Mouse (Mus musculus) T-helper 1 cell (primary cell): Measurements from ENCODE around the gene Grm8.

Experiments
- in situ Hi-C: fragments of 300-600 bp; cut with MboI, MseI; formaldehyde crosslinking; loops from one replicate; pipeline ENCODE4 v1.15.1; 2025; ENCODE audit warnings: high pct_unique_total_duplicates

The Grm8 gene

DNA sequence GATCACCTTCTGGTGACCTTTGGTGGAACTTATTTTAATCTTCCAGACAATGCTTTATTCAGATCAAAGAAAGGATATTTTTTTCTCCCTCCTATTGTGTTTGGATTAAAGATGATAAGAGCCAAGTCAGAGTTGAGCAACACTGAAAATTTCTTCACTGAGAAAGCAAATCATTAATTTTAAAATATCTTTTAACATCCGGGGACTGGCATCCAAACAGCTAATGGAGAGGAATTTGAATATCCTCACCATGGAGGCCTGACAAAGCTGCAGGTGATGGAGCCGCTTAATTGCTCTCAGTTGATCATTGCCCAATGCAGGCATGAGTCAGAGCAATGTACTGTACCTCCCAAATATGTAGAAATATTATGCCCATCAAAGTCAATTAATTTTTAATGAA is 83.0 kb downstream of the Grm8 start:
- in situ Hi-C loops: no loop called here

DNA sequence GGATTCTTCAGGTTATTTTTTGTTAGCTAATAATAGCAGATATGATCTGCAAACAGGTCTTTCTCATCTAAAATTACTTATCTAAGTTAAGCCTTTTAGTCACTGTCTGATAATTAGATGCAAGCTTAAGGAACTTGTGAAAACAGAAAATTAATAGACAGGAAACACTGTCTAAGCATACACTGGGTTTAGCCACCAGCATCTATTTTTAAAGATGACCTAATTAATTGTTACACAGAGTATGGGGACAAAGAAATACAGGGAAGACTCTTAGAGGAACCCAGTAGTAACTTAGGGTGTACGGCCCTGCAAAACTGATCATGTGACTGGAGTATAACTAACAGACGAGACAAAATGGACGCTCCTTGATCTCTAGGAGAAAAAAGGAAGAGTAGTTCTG is 92.6 kb downstream of the Grm8 start:
- in situ Hi-C loops: no loop called here

DNA sequence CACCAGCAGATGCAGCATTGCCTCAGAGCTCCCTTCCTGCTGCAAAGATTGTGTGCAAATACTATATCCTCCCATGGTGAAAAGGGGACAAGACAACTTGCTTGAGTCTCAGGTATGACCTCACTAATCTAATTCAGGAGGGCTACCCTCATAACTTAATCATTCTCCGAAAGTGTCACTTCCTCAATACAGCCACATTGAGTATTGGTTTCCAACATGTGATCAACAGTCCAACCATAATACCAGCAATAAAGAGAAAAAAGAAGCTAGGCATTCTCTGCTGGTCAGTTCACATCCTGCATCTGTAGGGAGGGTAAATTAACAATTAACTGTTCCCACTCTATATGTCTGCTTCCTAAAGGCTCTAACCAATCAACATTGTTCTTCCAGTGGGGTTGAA is 94.2 kb downstream of the Grm8 start:
- in situ Hi-C loops: no loop called here

DNA sequence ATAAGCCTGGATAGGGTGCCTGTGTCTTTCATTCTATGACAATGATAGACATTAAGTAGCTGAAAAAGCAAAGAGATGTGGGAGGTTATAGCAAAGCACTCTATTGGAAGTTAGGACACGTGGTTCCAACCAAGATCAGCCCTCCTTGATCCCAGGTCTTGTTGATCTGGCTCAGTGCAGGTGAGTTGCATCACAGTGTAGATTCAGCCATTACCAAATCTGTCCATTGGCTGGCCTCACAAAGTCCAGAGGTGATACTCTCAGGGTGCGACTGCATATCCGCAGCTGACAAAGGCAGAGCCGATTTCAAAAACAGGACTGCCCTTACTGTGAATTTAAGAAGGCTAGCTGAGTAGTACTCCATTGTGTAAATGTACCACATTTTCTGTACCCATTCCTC is 103.0 kb downstream of the Grm8 start:
- in situ Hi-C loops: no loop called here

DNA sequence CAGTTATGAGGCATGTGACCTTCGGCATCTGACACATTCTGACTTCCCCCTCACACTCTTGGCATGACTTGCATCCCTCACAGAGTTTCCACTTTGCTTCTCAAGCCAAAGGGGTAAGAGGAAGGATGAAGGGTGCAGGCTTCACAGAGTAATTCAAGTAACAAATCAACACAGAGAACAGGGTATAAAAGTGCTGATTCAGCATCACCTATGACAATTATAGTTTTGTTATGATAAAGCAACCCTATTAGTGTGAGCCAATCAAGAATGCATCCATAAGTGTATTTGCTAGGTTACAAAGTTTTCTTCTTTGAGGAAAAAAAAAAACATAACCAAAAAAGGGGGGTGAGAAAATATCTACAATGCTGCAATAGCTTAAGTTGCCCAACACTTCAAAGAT is 117.3 kb downstream of the Grm8 start:
- in situ Hi-C loops: no loop called here

DNA sequence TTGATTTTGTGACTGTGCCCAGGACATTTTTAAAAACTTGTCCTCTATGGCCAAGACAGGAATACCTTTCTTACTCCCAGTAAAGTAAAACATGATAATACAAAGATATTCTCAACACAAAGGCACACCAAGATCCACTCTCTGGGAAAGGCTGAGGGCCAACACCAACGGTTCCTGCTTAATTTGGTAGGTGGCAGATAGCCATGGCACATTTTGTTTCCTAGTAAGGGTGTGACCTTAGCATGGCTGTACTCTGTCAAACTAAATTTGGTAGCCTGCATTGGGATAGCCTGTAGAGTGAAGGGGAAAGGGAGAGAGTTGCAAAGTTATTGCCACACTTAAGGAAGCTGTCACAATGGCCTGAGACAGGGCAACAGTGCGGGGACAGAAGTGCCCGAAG is 128.0 kb downstream of the Grm8 start:
- in situ Hi-C loops: no loop called here

DNA sequence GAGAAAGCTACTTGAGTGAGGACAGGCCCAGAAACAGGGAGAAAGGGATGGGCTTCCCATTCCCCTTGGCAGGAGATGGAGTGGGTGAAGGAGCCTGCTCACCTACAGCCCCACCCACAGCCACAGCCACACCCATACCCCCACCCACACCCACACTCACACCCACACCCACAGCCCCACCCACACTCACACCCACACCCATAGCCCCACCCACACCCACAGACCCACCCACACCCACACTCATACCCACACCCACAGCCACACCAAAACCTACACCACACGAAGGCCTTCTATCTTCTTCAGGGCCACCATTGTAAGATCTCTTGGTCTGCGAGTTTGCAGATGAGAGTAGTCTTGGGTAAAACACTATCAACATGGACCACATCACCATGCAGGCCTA is 137.7 kb downstream of the Grm8 start:
- in situ Hi-C loops: no loop called here

DNA sequence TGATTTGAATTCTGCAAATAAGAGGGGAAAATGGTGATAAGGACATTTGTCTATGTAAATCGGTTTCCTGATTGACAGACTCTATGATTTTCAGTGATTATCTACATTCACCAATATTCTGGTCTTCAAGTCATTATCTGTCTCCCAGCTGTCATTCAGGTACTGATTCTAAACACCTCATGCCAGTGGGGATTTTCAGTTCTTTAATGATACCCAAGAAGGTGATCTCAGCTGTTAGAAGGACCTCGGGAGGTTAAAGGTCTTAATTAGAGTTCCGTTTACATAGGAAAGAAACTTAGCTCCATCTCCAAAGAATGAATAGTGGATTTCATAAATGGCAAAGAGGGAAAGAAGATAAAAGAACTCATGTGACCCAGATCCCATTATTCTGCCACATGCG is 143.7 kb downstream of the Grm8 start:
- in situ Hi-C loops: no loop called here

DNA sequence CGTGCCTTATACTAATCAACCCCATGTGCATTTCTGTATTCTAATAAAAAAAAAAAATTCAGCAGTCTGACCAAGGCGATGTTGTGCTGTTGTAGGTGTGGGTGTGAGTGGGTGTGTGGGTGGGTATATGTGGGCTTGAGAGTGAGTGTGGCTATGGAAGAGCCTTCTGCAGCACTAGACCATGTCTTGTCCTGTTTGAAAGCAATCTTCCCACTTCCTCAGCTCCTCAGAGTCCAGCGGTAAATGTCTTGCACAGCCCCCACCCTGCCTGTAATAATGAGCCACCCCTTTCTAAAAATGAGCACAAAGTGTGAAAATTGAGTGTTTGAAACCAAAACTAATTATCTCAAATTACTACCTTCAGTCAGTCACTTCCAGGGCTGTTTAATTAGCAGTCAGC is 152.4 kb downstream of the Grm8 start:
- in situ Hi-C loops: no loop called here

DNA sequence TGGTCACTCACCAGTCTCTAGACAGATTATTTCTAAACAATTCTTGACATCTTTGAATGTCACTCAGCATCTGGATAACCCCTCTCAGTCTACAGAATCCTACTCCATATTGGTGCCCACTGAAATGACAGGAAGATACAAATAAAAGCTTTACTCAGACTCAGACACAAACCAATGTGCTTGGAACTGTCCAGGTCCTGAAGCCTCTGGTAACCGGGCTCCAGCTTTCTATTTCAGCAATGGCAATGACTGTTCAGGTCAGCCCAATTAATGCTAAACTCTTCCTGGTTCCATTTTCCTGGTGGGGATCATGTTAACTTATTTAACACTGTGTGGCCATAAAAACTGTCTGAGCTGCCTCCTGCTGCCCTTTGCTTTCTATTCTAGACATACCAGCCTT is 153.0 kb downstream of the Grm8 start:
- in situ Hi-C loops: no loop called here

DNA sequence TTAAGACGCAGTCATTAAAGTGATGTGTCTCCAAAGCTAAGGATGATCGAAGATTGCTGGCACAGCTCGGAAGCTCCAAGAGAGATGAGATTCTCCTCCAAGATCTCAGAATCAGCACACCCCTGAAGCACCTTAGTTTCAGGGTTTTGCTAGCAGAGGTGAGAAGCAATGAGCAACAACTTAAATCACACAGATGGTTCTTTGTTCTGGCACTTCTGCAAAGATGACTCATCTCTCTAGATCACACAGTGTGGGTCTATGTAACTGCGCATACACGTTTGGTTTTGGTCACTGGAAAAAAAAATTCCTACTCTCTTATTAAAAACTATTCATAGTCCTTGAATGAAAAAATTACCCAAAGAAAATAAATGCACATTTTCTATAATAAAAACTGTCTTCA is 157.6 kb downstream of the Grm8 start:
- in situ Hi-C loops: no loop called here

DNA sequence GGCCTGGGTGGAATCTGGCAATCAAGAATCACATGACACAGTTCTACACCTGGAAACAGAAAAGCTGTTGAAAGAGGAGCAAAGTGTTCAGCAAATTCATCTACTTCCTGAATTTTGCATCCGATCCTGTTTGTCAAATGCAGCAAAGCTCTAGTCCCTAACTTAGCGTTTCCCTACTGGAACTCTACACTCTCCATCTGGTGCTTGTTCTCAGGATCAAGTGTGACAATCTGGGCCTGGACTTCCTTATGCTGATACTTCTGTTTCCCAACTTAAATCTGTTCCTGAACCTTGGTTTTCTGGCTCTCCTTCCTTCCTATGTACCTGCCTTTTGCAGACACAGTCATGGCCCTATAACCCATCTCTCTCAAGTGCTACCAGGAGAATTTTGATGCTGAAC is 166.1 kb downstream of the Grm8 start:
- in situ Hi-C loops: no loop called here

DNA sequence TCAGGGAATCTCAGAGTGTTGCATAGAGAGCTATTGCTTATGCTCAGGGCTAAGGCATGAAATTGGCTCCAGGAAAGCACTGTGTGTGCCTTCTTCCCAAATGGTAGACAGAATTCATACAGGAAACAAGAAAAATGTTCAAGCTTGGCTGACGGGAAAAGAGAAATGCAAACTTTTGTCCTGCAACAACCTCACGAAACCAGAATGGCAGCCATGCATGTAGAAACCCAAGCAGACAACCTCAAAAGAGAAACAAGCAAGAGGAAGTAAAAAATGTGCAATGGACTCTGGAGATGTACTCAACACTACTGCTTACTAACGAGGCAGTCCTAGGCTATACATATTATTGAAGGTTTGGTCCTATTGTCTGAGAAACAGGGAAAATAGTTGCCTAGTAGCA is 167.9 kb downstream of the Grm8 start:
- in situ Hi-C loops: no loop called here

DNA sequence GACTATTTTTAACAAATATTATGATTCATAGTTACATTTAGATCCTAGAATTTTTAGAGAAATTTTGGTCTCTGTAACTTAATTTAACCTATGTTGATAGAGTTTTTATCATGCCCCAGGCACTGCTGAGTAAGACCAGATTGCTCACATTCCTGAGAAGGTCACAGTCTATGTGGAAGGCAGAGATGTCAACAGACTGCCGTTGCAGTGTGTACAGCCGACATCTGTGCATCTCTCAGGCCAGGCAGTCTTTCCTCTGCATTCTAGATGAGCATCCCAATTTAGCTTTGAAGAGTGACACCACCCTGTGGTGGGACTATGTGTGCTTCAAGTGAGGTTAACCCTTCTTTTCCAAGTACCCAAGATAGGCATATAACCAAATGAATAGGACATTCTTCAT is 169.7 kb downstream of the Grm8 start:
- in situ Hi-C loops: no loop called here

DNA sequence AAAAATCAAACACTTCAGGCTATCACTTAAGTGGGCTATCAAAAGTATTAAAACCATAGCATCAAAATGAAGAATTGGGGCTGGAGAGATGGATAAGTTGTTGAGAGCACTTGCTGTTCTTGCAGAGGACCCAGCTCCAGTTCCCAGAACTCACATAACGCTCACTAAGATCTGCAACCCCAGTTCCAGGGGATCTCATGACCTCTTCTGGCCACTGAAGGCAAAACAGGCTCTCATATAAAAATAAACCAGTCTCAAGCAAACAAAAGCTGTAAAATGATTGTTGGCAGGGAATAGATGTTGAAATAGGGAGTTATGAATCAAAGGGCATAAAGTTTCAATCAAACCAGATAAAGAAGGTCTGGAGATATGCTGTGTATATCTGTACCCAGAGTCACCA is 171.1 kb downstream of the Grm8 start:
- in situ Hi-C loops: no loop called here

DNA sequence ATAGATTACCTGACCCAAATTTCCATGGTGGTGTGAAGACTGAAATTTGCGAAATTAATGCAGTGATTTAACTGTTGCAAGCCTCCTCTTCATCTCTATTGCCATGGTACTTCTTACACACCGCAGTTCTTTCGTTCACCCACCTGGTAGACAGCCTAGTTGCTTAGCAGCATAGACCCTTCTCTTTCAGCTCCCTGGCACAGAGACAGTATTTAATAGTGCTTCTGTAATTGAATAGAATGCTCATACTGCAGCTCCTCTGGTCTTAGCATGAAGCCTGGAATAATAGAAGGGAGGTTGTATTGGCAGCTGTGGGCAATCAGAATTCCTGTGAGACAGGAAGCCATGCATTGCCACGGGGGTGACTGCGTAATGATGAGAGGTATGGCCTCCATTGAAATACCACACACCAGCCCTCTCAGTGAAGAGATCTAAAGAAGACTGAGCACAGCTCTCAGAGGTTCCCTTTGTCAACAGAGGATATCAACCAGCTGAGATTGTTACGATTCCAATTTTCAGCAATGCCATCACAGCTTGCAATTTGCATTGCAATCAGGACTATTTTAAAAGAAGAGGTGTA is 178.6 kb downstream of the Grm8 start:
- in situ Hi-C loops: no loop called here

DNA sequence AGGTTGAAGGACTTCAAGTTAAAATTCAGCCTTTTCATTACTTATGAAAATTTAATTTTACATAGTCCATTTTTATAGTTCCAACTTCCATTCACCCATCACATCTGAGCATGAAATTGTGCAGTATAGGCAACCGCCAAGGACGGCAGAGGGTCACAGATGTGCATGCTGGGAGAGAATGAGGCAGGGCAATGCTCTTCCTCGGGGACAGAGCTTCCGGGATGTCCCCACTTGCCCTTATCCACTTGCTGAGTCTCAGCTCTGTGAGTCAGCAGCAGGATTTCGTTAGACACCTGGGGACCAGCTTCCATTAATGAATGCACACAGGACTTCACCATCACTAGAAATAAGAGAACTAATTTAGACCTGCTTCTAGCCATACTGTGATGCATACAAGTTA is 183.5 kb downstream of the Grm8 start:
- in situ Hi-C loops: no loop called here

DNA sequence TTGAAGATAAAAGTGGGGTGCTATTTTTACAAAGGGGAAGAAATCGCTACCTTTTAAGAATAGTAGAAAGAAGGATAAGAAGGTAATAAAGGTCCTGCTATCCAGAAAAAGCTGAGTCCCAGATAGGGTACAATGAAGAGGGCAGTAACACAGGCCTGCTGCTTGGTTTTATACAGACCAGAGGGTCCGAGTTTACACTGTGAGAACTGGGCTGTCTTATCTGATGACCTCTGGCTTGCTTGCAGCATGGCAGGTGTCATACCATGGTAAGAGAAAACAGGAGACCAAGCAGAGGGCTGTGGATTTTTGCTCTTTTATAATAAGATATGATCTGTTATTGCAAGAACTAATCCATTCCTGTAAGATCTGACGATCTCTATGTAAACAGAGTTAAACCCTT is 206.9 kb downstream of the Grm8 start:
- in situ Hi-C loops: no loop called here

DNA sequence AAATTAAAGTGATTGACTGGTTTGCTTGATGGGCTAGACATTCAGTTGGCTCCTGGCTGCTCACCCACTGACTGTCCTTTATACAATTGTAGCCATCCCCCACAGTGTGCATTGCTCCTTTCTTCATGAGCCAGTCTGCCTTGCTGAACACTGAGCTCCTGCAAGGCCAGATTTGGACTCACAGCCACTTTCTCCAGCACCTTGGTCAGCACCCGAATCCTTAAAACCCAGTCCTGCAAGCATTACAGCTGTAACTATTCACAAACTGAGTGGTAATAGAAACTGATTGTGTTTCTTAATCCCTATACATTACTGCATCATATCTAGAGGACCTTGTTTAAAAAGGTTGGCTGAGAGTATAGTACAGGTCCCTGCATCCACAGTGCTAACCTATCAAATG is 221.7 kb downstream of the Grm8 start:
- in situ Hi-C loops: no loop called here

DNA sequence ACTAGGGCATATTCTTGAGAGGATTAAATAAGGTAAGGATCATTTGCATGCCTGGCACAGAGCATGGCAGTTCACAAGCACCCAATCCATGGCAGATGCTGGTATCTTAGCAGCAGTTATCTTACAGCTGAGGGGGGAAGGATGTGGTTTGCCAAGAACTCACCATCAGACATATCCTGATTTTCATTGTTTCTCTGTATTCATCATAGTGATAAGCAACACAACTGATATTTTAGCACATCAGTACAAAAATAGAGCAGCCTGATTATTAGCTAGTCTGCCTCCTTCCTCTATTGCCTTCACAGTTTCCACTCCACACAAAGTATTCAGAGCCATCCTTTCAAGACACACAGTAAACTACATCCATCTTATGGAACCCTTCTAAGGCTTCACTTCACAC is 230.6 kb downstream of the Grm8 start:
- in situ Hi-C loops: no loop called here

DNA sequence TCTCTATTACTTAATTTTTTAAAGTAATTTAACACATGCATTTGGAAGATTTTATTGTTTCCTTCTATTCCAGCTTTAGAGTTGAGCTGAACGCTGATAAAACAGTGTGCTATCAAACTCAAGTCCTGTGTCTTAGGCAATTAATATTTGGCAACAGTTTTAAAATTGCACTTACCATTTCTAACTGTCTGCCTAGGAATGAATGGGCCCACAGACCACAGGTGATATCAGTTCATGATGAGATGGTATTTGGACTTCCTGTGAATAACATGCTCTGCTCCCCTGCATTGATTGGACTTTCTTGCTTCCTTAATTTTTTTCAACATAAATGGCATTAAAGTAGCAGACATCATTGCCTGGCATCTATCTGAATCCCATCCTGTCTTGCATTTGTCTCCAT is 232.8 kb downstream of the Grm8 start:
- in situ Hi-C loops: no loop called here

DNA sequence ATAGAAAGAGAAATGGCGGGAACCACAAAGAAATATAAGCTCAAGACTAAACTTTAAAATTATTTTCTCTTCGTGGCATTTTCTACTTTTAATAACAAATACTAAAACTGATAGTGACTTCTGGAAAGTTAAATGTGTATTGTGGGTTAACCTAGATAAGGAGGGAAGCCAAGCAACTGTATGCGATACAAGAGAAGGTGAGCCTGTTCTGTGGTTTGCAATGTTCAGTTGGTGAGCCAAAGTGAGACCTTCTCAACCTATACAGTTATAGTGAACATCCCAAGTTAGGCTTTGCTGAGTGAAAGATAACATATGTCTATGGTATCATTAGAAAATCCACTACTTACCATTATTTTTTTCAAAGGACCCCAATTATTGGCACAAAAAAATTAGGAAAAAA is 233.6 kb downstream of the Grm8 start:
- in situ Hi-C loops: no loop called here

DNA sequence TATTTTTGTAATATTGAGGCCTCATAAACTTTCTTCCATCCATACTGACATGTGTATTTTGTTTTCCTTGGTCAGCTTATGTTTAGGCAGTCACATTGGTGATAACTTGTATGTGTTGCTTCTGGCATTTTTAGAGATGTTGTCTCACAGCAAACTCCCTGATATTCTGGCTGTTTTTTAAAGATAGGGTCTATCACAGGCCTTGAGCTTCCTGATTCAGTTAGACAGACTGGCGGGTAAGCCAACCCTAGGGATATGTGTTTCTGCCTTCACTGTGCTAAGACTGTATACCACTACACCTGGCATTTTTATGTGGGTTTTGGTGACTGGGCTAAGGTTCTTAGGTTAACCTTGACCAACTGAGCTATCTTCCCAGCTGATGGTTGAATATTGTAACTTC is 239.8 kb downstream of the Grm8 start:
- in situ Hi-C loops: no loop called here

DNA sequence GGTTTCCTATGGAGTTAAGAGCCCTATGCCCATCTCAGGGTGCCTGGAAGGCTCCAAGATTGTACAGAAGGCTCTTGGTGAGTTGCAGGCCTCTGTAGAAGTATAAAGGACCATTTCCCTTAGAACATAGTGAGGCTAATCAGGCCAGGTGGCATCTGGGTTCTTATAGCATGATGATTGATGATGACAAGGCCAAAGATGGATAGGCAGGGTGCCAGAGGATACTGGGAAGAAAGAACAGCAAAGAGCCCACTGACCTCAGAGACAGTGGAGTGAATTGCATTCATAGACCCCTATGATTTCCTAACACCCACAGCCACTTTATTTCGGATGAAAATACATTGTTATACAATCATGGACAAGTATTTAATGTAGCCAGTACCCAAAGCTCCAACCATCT is 242.1 kb downstream of the Grm8 start:
- in situ Hi-C loops: no loop called here

DNA sequence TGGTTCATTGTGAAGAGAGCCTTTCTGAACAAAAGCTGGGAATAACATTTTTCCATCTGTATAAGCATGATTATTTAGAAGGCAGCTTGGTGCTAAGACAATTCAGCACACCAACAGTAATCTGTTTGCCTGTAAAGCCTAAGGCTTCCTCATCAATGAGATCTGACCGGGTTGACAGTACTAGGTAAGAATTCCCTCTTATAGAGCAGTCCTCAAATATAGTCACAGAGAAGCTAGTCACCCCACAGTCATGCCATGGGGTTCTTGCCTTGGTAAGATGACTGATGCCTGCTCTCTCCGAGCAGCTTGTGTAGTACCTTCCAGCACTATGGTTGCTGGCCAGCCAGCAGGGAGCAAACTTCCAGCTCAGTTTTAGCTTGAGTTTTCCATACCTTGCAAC is 246.6 kb downstream of the Grm8 start:
- in situ Hi-C loops: no loop called here
